Mouse (Mus musculus) spleen, adult 12 weeks (tissue): ENCODE measurements around the gene Sim2.
A peak's percentile ranks its signal among the peaks of the same experiment; 100 is the strongest.

Experiments used
- DNase-seq: peaks from one replicate; pipeline ENCODE4 v3.0.0; 2022; ENCODE audit warnings: low spot score

The Sim2 gene

GRCm38 (mm10) chr16:94084711-94085602 is at the start of gene Sim2:
Gene Sim2, plus strand, starts transcription at chr16:94084931.
- DNase-seq = no peak

- no peak for DNase-seq
These were observed 47.5 kb upstream of the Sim2 start for GRCm38 (mm10) chr16:94037280-94037679.

DNA sequence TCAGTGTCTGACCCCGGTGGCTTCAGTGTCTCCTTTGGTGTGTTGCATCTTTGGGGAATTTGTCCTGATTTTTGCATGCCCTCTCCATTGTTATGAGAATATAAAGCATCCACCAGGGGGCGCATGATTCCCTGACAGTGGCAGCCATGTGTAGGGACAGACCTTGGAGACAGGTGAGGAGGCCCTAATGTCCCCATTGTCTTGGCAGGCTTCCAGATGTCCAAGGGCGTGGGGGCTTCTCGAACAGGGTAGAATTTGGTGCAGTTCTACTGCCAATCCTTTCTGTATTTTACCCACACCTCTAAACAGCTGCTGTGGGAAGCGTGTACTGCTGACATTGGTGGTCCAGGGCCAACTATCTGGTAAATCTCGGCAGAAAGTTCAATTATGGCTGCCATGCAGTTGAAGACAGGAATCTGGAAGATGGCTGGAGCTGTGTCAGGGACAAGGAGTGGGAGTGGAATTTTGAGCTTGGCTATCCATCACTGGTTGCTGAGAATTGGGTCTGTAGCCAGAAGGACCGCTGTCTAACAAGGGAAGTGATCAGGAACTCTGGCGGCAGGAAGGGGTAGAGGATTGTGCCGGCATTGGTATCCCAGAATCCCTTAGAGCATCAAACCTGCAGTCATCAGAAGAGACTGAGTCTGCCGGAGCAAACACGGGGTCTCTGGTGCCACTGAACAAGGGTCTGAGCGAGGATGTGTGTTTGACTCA is 46.3 kb upstream of the Sim2 start:
- DNase-seq = peak; percentile 27

DNA sequence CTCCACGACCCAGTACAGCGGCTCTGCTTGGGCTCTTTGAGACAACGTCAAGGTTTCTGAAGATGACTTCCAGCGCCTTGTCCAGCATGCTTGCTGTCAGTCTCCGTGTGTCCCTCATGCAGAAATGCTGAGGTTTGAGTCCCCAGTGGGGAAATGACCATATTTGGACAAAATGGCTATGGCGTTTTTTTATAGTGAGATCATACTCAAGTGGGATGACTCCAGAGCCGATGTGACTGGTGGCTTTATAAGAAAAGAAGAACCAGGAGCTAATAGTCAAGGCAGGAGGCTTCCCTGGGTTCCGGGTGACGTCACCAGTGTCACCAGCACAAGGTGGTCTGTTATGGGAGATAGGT is 45.8 kb upstream of the Sim2 start:
- DNase-seq = no peak

DNA sequence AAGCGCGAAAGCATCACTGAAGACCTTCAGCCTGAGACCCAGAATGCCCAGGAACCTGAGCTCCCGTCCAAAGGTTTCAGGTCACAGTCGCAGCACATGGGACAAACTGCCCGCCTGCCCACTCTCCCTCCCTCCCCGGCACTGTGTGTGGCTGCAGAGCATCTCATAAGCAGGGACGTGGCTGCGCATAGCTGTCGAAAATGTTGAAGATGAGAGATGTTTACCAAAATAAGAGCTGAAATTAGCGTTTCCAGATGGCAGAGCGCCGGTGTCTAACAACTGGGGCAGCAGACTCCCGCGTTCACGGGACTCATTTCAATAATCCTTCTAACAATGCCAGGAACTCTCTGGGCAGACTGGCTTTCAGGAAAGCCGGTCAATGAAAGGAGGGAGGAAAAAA is 44.2 kb upstream of the Sim2 start:
- DNase-seq = no peak

DNA sequence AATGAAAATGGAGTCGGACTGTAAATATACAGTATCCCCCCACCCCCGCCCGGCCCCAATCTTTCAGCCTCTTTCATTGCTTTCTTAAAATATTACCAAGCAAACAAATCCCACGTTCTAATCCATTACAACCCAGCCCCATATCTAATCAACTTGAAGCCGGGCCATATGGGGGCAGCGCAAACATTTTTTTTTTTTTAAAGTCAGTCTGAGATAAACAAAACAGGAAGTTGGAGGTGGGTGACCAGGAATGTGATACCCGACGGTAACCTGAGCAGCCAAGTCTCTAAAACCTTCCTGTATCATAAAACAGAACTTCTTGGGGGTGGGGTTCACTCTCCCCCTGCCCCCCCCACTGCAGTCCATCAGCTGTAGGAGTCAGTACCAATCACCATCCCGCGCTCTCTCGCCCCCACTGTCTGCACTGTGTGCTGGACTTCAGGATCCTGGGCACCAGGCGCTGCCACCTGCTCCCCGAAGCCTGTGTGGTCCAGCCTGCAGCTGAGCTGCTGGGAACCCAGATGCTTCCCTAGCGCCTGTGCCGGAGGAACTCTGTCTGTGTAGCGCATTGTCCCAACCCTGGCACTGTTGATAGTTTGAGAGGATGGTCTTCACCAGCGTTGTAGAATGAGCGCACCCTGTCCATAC is 43.5 kb upstream of the Sim2 start:
- no peak for DNase-seq

DNA sequence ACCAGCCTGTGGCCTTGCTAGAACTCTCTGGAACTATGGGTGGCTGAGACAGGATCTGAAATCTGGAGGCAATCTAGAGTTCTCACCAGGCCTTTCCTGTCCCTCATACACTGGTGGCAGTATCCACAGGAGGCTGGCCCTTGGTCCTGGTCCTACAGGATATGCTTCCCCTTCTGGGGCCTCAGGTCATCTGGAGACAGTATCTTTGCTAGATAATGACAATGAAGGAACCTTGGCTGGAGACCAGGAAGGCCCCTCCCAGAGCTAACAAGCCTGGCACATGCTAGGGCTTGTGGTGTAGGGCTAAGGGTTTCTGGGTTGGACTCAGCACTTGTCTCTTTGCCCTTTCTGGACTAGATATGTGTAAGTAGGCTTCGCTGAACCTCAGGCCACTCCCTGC is 40.9 kb upstream of the Sim2 start:
- no peak for DNase-seq

- DNase-seq = no peak
These were observed 39.7 kb upstream of the Sim2 start for GRCm38 (mm10) chr16:94044996-94045395.

- no peak for DNase-seq
These were observed 34.4 kb upstream of the Sim2 start for GRCm38 (mm10) chr16:94050368-94050767.

DNA sequence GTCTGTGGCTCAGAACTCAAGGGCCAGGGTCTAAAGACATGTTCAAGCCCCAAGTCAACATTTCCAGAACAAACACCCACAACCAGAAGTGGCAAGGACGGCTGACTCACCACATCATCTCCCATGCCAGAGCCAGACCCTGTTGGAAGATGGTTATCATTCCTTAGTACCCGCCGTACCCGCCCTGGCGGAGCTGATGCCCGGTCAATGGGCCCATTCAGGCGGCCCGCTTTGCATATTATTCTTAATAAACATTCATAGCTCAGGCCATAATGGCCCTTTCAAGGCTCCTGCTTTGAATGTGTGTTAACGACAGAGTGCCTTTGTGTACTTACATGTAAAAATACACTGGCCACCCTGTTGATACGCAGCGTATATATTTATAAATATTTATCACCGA is 29.6 kb upstream of the Sim2 start:
- DNase-seq = no peak

GRCm38 (mm10) chr16:94055576-94055975 is 29.2 kb upstream of the Sim2 start:
- no peak for DNase-seq

- DNase-seq = no peak
These were observed 24.9 kb upstream of the Sim2 start for GRCm38 (mm10) chr16:94059820-94060219.

DNA sequence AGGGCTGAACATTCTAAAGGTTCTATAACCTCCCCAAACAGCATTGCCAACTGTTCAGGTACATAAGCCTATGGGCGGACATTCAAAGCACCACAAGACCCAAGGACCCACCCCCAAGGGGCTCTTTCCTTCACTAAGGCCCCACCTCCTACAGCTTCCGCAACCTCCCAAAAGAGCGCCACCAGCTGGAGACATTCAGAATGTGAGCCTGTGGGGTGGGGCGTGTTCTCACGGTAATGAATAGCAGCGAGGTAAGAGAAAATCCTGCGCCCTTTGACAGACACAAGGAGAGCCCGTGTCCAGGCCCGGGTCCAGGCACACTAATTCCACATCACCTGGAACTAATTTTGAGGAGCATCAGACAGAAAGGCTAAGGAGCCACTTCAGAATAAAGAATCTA is 20.5 kb upstream of the Sim2 start:
- DNase-seq = no peak

DNA sequence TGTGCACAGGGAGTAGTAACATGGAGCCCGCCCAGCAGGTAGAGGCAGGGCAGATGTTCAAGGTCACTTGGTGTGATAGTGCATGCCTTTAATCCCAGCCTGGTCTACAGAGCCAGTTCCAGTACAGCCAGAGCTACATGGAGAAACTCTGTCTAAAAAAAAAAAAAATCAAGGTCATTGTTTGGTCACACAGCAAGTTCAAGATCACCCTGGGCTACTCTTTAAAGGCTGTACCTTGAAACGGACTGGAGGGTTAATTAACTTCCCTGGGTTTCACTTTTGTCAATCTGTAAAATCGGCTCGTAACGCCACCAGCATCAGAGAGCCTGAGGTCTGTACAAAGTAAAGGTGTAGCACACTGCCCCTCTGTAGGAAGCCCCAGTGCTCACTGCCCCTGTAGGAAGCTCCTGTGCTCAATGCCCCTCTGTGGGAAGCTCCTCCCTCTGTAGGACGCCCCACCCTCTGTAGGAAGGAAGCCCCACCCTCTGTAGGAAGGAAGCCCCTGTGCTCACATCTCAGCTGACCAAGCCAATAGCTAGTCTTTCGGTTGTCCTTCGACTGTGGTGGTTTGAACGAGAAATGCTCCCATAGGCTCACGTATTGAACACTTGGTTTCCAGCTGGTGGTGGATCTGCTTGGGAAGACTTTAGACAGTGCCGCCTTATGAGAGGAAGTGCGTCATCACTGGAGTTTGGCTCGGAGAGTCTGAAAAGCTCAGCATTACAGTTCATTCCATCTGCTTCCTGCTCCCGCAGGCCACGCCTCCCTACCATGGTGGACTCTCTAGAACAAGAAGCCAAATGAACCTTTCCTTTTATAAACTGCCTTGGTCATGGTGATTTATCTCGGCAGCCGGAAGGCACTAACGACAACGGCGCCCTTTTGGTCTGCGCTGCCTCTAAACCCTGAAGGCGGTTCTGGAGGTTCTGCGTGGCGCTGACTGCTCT is 18.7 kb upstream of the Sim2 start:
- no peak for DNase-seq

DNA sequence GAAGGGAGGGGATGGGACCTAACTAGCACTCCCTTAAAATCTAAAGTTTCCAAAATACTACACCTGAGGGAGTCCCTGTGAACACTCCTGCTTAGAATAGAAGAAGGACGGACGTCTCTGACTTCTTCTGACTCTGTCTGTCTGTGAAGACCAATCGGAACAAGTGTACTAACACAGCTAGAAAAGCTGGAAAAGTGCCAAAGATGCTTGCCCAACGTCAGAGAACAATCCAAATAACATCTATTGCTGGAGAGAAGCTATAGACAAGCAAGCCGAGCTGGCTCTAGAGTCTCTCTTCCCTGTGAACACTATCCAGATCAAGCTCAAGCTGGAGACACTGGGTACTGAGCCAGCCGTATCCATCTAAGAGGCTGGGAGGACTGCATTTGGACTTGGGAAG is 18.0 kb upstream of the Sim2 start:
- DNase-seq = no peak

DNA sequence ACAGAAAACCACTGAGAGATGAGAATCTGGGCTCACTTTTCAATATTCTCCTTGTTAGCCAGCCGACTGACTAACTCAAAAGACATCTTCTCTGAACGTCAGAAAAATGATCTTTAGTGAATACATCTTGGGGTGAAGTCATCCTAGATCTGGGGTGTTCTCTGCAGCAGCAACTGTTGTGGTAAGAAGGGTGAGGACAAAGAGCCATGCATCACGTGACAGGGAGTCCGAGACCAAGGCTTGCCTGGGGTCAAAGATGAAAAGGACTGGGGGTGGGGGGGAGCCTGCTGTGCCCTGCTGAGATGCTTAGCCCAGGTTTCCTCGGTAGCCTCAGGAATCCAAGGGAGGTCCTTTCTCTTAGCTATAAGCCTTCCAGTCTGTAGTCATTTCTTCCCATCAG is 17.5 kb upstream of the Sim2 start:
- no peak for DNase-seq

DNA sequence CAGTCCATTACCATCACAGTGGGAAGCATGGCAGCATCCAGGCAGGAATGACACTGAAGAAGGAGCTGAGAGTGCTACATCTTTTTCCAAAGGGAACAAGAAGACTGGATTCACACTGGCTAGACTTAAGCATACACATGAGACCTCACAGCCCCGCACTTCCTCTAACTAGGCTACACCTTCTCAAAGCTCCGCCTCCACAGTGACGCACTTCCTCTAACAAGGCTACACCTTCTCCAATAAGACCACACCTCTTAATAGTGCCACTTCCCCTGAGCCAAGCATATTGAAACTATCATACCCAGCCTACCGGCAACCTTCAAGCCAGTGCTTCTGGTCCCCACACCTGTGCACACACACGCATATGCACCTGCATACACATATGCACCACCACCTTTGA is 15.7 kb upstream of the Sim2 start:
- DNase-seq = no peak

GRCm38 (mm10) chr16:94070920-94071319 is 13.8 kb upstream of the Sim2 start:
- no peak for DNase-seq

DNA sequence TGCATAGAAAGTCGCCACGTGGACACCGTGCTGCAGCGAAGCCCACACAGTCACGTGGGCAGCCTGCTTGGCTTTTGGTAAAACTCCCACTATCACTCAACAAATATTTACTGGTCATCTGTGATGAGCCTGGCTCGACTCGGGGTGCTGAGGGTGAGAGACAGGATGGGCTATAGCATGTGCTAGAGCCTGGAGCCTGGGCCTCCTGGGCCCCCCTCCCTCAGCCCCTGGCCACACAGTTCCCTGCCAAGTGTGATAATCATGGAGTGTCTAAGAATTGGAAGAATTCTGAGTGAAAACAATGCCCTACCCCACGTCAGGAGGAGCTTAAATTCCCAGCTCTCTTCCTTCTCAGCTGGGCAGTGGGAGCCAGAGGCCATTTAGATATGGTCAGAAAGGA is 13.3 kb upstream of the Sim2 start:
- DNase-seq = no peak

GRCm38 (mm10) chr16:94075362-94076027 is 9.2 kb upstream of the Sim2 start:
- no peak for DNase-seq

- no peak for DNase-seq
These were observed 6.2 kb upstream of the Sim2 start for GRCm38 (mm10) chr16:94078318-94079074.
